Mouse (Mus musculus): ENCODE measurements around the gene Fam120b. TPM values are rescaled to one million over a fixed set of nuclear protein-coding genes. Genes with fewer than 3 reads are reported as not detected.

Fam120b gene
- polyA plus RNA-seq, 1 experiment from 2014 or later = 35.7 TPM

- H3K4me3 ChIP-seq = peak overlapping the region; percentile 48; the same call in 1 of the 2 replicates
Measured at GRCm38 (mm10) chr17:15372931-15373652, 22.9 kb upstream of the Fam120b start.

GRCm38 (mm10) chr17:15374321-15375141 lies 21.5 kb upstream of the Fam120b start:
- Histone ChIP-seq H3K9me3 (no peaks in the 10 kb centered on the region), H3K27ac (no peak overlapping the region), H3K27me3 (peaks cover 73% of the 10 kb centered on the region), H3K36me3 (no peaks in the 10 kb centered on the region), H3K4me2 (replicated peaks) (peak overlapping the region; percentile 87), H3K4me3 (peak overlapping the region; percentile 48), H3K4me1 (peaks cover 31% of the 10 kb centered on the region), H3K9ac (peak overlapping the region; percentile 55)
- under 1% methylated on average over 49 of the region's 50 CpGs for WGBS
- no peak for ATAC-seq (ENCODE audit: insufficient number of reproducible peaks, insufficient read depth, low FRiP score, low TSS enrichment)

More at GRCm38 (mm10) chr17:15372931-15373652, 22.9 kb upstream of the Fam120b start:
- H3K27me3 ChIP-seq = peaks cover 64% of the 10 kb centered on the region
- no peaks in the 10 kb centered on the region for H3K9me3 ChIP-seq
- H3K9ac ChIP-seq = no peak overlapping the region
- peaks cover 31% of the 10 kb centered on the region for H3K4me1 ChIP-seq
- H3K36me3 ChIP-seq = no peaks in the 10 kb centered on the region
- no peak for ATAC-seq (ENCODE audit: insufficient number of reproducible peaks, insufficient read depth, low FRiP score, low TSS enrichment)
- H3K4me2 ChIP-seq (replicated peaks) = peak overlapping the region; percentile 29
- H3K27ac ChIP-seq = no peak overlapping the region
- WGBS = 52% methylated on average over 15 of the region's 15 CpGs

GRCm38 (mm10) chr17:15375224-15375623 lies 20.8 kb upstream of the Fam120b start:
- WGBS = under 1% methylated on average over 18 of the region's 18 CpGs
- Histone ChIP-seq H3K27me3 (peaks cover 80% of the 10 kb centered on the region), H3K9me3 (no peaks in the 10 kb centered on the region), H3K27ac (no peak overlapping the region), H3K4me3 (peak overlapping the region; percentile 48), H3K4me1 (peaks cover 37% of the 10 kb centered on the region), H3K36me3 (no peaks in the 10 kb centered on the region), H3K9ac (peak overlapping the region; percentile 55), H3K4me2 (replicated peaks) (peak overlapping the region; percentile 87)
- no peak for ATAC-seq (ENCODE audit: insufficient number of reproducible peaks, insufficient read depth, low FRiP score, low TSS enrichment)

- H3K4me2 ChIP-seq (replicated peaks) = peak overlapping the region; percentile 87
- H3K27ac ChIP-seq = peak overlapping the region; percentile 57
- H3K9ac ChIP-seq = peak overlapping the region; percentile 55
- no peak for ATAC-seq (ENCODE audit: insufficient number of reproducible peaks, insufficient read depth, low FRiP score, low TSS enrichment)
- peaks cover 87% of the 10 kb centered on the region for H3K27me3 ChIP-seq
- H3K9me3 ChIP-seq = no peaks in the 10 kb centered on the region
- H3K4me1 ChIP-seq = peaks cover 43% of the 10 kb centered on the region
- H3K4me3 ChIP-seq = peak overlapping the region; percentile 48
- under 1% methylated on average over 66 of the region's 69 CpGs for WGBS
- H3K36me3 ChIP-seq = no peaks in the 10 kb centered on the region
Measured at GRCm38 (mm10) chr17:15375701-15376493, 20.1 kb upstream of the Fam120b start.

GRCm38 (mm10) chr17:15376494-15377181 lies 19.4 kb upstream of the Fam120b start, which contains the start of gene Dll1:
Gene Dll1, minus strand, starts transcription at chr17:15376872.
- Histone ChIP-seq H3K9ac (peak within 1 kb of the TSS; percentile 55), H3K36me3 (no peaks in the 10 kb centered on the region), H3K4me3 (peak within 1 kb of the TSS; percentile 48), H3K27me3 (peaks cover 94% of the 10 kb centered on the region), H3K4me2 (replicated peaks) (peak within 1 kb of the TSS; percentile 87), H3K27ac (peak within 1 kb of the TSS; percentile 57), H3K4me1 (peaks cover 48% of the 10 kb centered on the region), H3K9me3 (no peaks in the 10 kb centered on the region)
- under 1% methylated on average over 36 of the region's 36 CpGs for WGBS
- no peak for ATAC-seq (ENCODE audit: insufficient number of reproducible peaks, insufficient read depth, low FRiP score, low TSS enrichment)

GRCm38 (mm10) chr17:15377901-15378300 lies 18.1 kb upstream of the Fam120b start:
- Histone ChIP-seq H3K4me2 (replicated peaks) (no peak overlapping the region), H3K9ac (no peak overlapping the region), H3K36me3 (no peaks in the 10 kb centered on the region), H3K4me1 (peaks cover 37% of the 10 kb centered on the region), H3K27me3 (peaks cover 95% of the 10 kb centered on the region), H3K4me3 (no peak overlapping the region), H3K27ac (no peak overlapping the region), H3K9me3 (no peaks in the 10 kb centered on the region)
- WGBS = 0% methylated on average over 1 of the region's 1 CpGs
- no peak for ATAC-seq (ENCODE audit: insufficient number of reproducible peaks, insufficient read depth, low FRiP score, low TSS enrichment)

GRCm38 (mm10) chr17:15378413-15379109 lies 17.4 kb upstream of the Fam120b start:
- Histone ChIP-seq H3K9me3 (no peaks in the 10 kb centered on the region), H3K4me3 (no peak overlapping the region), H3K9ac (no peak overlapping the region), H3K27ac (no peak overlapping the region), H3K27me3 (peaks cover 94% of the 10 kb centered on the region), H3K4me1 (peaks cover 37% of the 10 kb centered on the region), H3K4me2 (replicated peaks) (no peak overlapping the region), H3K36me3 (no peaks in the 10 kb centered on the region)
- 7% methylated on average over 15 of the region's 15 CpGs for WGBS
- ATAC-seq (ENCODE audit: insufficient number of reproducible peaks, insufficient read depth, low FRiP score, low TSS enrichment) = no peak

- Histone ChIP-seq H3K36me3 (no peaks in the 10 kb centered on the region), H3K4me1 (peaks cover 31% of the 10 kb centered on the region), H3K27ac (no peak overlapping the region), H3K27me3 (peaks cover 80% of the 10 kb centered on the region), H3K9me3 (no peaks in the 10 kb centered on the region), H3K4me2 (replicated peaks) (peak overlapping the region; percentile 87), H3K9ac (peak overlapping the region; percentile 47), H3K4me3 (peak overlapping the region; percentile 47)
- WGBS = 9% methylated on average over 17 of the region's 17 CpGs
- no peak for ATAC-seq (ENCODE audit: insufficient number of reproducible peaks, insufficient read depth, low FRiP score, low TSS enrichment)
Measured at GRCm38 (mm10) chr17:15379741-15380526, 16.1 kb upstream of the Fam120b start.

GRCm38 (mm10) chr17:15380641-15381051 lies 15.4 kb upstream of the Fam120b start:
- Histone ChIP-seq H3K27me3 (peaks cover 73% of the 10 kb centered on the region), H3K27ac (no peak overlapping the region), H3K4me3 (peak overlapping the region; percentile 47), H3K4me2 (replicated peaks) (peak overlapping the region; percentile 87), H3K4me1 (peaks cover 29% of the 10 kb centered on the region), H3K36me3 (no peaks in the 10 kb centered on the region), H3K9ac (peak overlapping the region; percentile 47), H3K9me3 (no peaks in the 10 kb centered on the region)
- no peak for ATAC-seq (ENCODE audit: insufficient number of reproducible peaks, insufficient read depth, low FRiP score, low TSS enrichment)
- WGBS = under 1% methylated on average over 27 of the region's 27 CpGs
